Mouse (Mus musculus): ENCODE results near the gene Fignl2. TPM values are rescaled to one million over a fixed set of nuclear protein-coding genes. Genes with fewer than 3 reads are reported as not detected.
A peak's percentile ranks its signal among the peaks of the same experiment; 100 is the strongest.

Fignl2 gene
- polyA plus RNA-seq, 1 experiment from 2014 or later = 0.48 TPM

DNA sequence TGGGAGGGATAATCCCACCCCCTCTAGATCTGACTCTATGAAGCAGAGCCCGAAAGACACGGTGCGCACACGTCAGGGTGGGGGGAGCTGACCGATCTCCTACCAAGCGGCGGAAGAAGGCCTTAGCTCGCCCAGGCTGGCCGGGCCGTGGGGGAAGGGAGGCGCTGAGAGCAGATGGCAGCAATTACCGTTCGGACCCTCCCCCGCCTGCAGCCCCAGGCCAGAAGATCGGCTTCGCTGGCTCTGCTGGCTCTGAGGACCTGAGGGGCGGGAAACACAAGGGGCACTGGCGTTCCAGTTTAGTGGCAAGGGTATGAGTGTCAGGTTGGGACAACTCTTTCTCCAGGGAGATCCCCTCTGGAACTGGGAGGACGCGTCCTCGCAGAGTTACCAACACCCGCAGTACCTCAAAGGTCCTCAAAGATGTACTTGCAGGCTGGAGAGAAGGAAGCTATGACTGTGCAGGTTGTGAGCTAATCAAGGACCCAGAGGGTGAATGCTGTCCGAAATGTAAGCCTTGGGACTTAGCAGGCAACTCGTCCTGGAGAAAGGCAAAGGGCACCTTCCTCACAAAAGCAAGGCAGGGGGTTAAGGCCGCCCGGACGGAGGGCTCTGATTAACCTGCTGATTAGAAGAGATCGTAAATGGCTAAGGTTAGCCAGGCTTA is 19.8 kb upstream of the Fignl2 start:
- Histone ChIP-seq H3K27ac (ENCODE audit: low read length) (no peak overlapping the region), H3K27me3 (replicated peaks; ENCODE audit: insufficient read depth, low read length) (no peaks in the 10 kb centered on the region; the same call in 1 of the 2 replicates), H3K9me3 (ENCODE audit: low read length) (no peaks in the 10 kb centered on the region), H3K4me2 (replicated peaks; ENCODE audit: low read depth, low read length) (peak overlapping the region; percentile 29; the same call in 1 of the 2 replicates), H3K36me3 (ENCODE audit: insufficient read depth, low read length) (no peaks in the 10 kb centered on the region), H3K4me3 (ENCODE audit: low read depth, low read length) (no peak overlapping the region), H3K9ac (replicated peaks; ENCODE audit: low read depth) (no peak overlapping the region), H3K4me1 (ENCODE audit: insufficient read depth, low read depth, low read length) (0 out of 2 replicates have a peak, but pooled peaks cover 6% of the 10 kb centered on the region)
- WGBS = 13% methylated on average over 27 of the region's 28 CpGs
- ATAC-seq (peak; percentile 21; the same call in 1 of the 2 replicates), DNase-seq (ENCODE audit: low spot score) (peak; percentile 40)
- TF ChIP-seq CTCF (IDR thresholded peaks at IDR 0.05) (no peak), EP300 (IDR thresholded peaks at IDR 0.05) (no peak)

- no peaks in the 10 kb centered on the region for H3K36me3 ChIP-seq (ENCODE audit: insufficient read depth, low read length)
- H3K4me2 ChIP-seq (replicated peaks; ENCODE audit: low read depth, low read length) = no peak overlapping the region
- H3K27me3 ChIP-seq (replicated peaks; ENCODE audit: insufficient read depth, low read length) = no peaks in the 10 kb centered on the region; the same call in 1 of the 2 replicates
- TF ChIP-seq CTCF (IDR thresholded peaks at IDR 0.05) (no peak), EP300 (IDR thresholded peaks at IDR 0.05) (no peak)
- no peak overlapping the region for H3K4me3 ChIP-seq (ENCODE audit: low read depth, low read length)
- no peak overlapping the region for H3K9ac ChIP-seq (replicated peaks; ENCODE audit: low read depth)
- H3K9me3 ChIP-seq (ENCODE audit: low read length) = no peaks in the 10 kb centered on the region
- WGBS = 76% methylated on average over 3 of the region's 3 CpGs
- no peak for DNase-seq (ENCODE audit: low spot score)
- ATAC-seq = no peak
- 0 out of 2 replicates have a peak, but pooled peaks cover 6% of the 10 kb centered on the region for H3K4me1 ChIP-seq (ENCODE audit: insufficient read depth, low read depth, low read length)
- no peak overlapping the region for H3K27ac ChIP-seq (ENCODE audit: low read length)
Measured at GRCm38 (mm10) chr15:101095392-101095791, 17.0 kb upstream of the Fignl2 start.

DNA sequence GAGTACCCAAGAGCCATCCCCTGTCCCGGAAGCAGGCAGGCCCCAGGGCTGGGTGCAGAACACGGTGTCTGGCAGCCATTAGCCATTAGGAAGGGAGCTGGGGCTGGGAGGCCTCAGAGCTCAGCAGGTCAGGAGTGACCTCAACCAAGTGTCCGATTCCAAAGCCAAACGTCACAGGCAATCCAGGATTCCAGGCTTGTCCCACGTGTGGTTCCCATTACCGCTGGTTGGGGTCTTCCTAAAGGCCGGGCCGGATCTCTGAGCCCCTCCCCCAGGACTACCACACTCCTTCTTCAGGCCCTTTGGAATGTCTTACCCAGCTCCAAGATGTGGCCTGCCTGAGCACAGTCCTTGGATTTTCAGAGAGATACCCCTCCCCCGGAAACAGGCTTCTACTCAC is 16.6 kb upstream of the Fignl2 start:
- H3K4me3 ChIP-seq (ENCODE audit: low read depth, low read length) = no peak overlapping the region
- H3K4me2 ChIP-seq (replicated peaks; ENCODE audit: low read depth, low read length) = no peak overlapping the region
- H3K9ac ChIP-seq (replicated peaks; ENCODE audit: low read depth) = no peak overlapping the region
- no peaks in the 10 kb centered on the region for H3K9me3 ChIP-seq (ENCODE audit: low read length)
- no peak for DNase-seq (ENCODE audit: low spot score)
- no peaks in the 10 kb centered on the region for H3K36me3 ChIP-seq (ENCODE audit: insufficient read depth, low read length)
- no peak for ATAC-seq
- TF ChIP-seq EP300 (IDR thresholded peaks at IDR 0.05) = no peak
- TF ChIP-seq CTCF (IDR thresholded peaks at IDR 0.05) = no peak
- WGBS = 61% methylated on average over 9 of the region's 9 CpGs
- H3K4me1 ChIP-seq (ENCODE audit: insufficient read depth, low read depth, low read length) = 0 out of 2 replicates have a peak, but pooled peaks cover 6% of the 10 kb centered on the region
- H3K27ac ChIP-seq (ENCODE audit: low read length) = no peak overlapping the region
- H3K27me3 ChIP-seq (replicated peaks; ENCODE audit: insufficient read depth, low read length) = no peaks in the 10 kb centered on the region; the same call in 1 of the 2 replicates

DNA sequence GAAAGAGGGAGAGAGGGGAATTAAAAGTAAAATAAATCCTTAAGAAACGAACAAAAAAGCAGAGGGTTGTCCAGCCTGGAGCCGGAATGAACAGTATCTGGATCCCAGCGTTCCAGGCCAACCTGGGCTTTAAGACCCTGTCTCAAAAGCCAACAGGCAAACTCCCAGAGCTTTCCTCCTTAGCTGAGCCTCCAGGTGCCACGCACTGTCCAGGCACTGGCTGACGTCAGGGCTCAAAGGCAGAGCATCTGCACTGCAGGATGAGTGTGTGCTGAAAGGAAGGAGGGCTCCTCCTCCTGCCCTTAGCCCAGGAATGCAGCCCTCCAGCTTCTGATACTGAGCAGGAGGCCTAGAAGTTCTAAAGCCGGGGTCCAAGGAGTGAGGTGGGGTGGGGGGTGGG is 15.6 kb upstream of the Fignl2 start:
- H3K4me2 ChIP-seq (replicated peaks; ENCODE audit: low read depth, low read length) = no peak overlapping the region
- H3K9me3 ChIP-seq (ENCODE audit: low read length) = no peaks in the 10 kb centered on the region
- H3K9ac ChIP-seq (replicated peaks; ENCODE audit: low read depth) = no peak overlapping the region
- no peak overlapping the region for H3K27ac ChIP-seq (ENCODE audit: low read length)
- no peaks in the 10 kb centered on the region; the same call in 1 of the 2 replicates for H3K27me3 ChIP-seq (replicated peaks; ENCODE audit: insufficient read depth, low read length)
- H3K4me1 ChIP-seq (ENCODE audit: insufficient read depth, low read depth, low read length) = 0 out of 2 replicates have a peak, but pooled peaks cover 6% of the 10 kb centered on the region
- H3K4me3 ChIP-seq (ENCODE audit: low read depth, low read length) = no peak overlapping the region
- DNase-seq (ENCODE audit: low spot score) = no peak
- no peaks in the 10 kb centered on the region for H3K36me3 ChIP-seq (ENCODE audit: insufficient read depth, low read length)
- ATAC-seq = no peak
- WGBS = 59% methylated on average over 6 of the region's 6 CpGs
- TF ChIP-seq EP300 (IDR thresholded peaks at IDR 0.05) = no peak
- TF ChIP-seq CTCF (IDR thresholded peaks at IDR 0.05) = no peak

DNA sequence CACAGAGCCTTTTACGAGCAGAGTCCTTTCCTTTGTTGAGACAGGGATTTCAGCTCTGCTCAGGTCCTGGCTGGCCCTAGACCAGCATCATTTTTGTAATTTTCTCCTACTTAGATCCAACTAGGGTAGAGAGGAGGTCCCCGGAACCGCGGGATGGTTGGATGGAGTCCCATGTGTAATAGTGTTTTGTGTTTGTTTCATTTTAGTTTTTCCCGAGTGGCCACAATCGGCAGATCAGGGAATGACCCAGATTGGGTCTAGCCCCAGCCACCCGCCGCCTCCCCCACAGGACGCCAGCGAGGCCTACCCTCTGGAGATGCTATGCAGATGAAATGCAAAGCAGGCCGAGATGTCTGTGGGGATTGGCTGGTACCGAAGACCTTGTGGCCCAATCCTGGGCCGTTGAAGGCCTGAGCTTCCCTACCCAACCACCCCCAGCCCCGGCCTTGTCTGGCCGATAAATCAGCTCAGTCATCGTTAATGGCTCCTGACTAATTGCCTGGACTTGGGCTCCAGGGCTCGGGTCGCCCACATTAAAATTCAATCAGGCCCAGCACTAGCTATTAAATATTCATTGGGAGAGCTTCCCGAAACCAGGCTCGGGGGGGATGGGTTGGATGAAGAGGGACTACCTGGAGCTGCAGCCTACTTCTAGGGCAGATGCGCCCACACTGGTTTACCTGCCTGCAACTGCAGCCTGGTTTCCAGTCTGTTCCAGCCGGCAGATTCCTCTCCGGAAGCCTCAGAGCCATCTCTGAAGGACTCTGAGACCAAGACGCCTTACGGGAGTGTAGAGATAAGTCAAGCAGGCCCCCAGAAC is 14.7 kb upstream of the Fignl2 start:
- Histone ChIP-seq H3K9me3 (ENCODE audit: low read length) (no peaks in the 10 kb centered on the region), H3K4me2 (replicated peaks; ENCODE audit: low read depth, low read length) (no peak overlapping the region), H3K9ac (replicated peaks; ENCODE audit: low read depth) (no peak overlapping the region), H3K4me3 (ENCODE audit: low read depth, low read length) (no peak overlapping the region), H3K27ac (ENCODE audit: low read length) (no peak overlapping the region), H3K36me3 (ENCODE audit: insufficient read depth, low read length) (no peaks in the 10 kb centered on the region), H3K4me1 (ENCODE audit: insufficient read depth, low read depth, low read length) (0 out of 2 replicates have a peak, but pooled peaks cover 2% of the 10 kb centered on the region), H3K27me3 (replicated peaks; ENCODE audit: insufficient read depth, low read length) (no peaks in the 10 kb centered on the region)
- DNase-seq (ENCODE audit: low spot score) = no peak
- ATAC-seq = peak; percentile 19; the same call in 1 of the 2 replicates
- 50% methylated on average over 25 of the region's 25 CpGs for WGBS
- TF ChIP-seq EP300 (IDR thresholded peaks at IDR 0.05) (no peak), CTCF (IDR thresholded peaks at IDR 0.05) (no peak)

GRCm38 (mm10) chr15:101092121-101092828 is 13.9 kb upstream of the Fignl2 start:
- Histone ChIP-seq H3K4me1 (ENCODE audit: insufficient read depth, low read depth, low read length) (no peaks in the 10 kb centered on the region), H3K4me2 (replicated peaks; ENCODE audit: low read depth, low read length) (no peak overlapping the region), H3K27me3 (replicated peaks; ENCODE audit: insufficient read depth, low read length) (no peaks in the 10 kb centered on the region), H3K9ac (replicated peaks; ENCODE audit: low read depth) (no peak overlapping the region), H3K4me3 (ENCODE audit: low read depth, low read length) (no peak overlapping the region), H3K27ac (ENCODE audit: low read length) (no peak overlapping the region), H3K9me3 (ENCODE audit: low read length) (no peaks in the 10 kb centered on the region), H3K36me3 (ENCODE audit: insufficient read depth, low read length) (no peaks in the 10 kb centered on the region)
- DNase-seq (ENCODE audit: low spot score) (no peak), ATAC-seq (peak; percentile 37)
- WGBS = 56% methylated on average over 14 of the region's 14 CpGs
- TF ChIP-seq CTCF (IDR thresholded peaks at IDR 0.05) = no peak
- peak; percentile 27; the same call in 1 of the 2 replicates for TF ChIP-seq EP300 (IDR thresholded peaks at IDR 0.05)
